Mouse (Mus musculus) midbrain, embryonic 10.5 days (tissue): ENCODE results near the gene Pdcd1lg2. TPM values are rescaled to one million over a fixed set of nuclear protein-coding genes. Genes with fewer than 3 reads are reported as not detected.

Source experiments
- DNase-seq: peaks from one replicate; pipeline ENCODE4 v3.0.0-alpha.2; 2017; ENCODE audit warnings: low spot score
- H3K27ac ChIP-seq: fragments of 300-500 bp; sonication (generic); replicated peaks from 2 replicates; pipeline ENCODE4 v1.5.1; 2016; ENCODE audit warnings: mild to moderate bottlenecking
- H3K27me3 ChIP-seq: fragments of 300-500 bp; sonication (generic); 2 replicates; pipeline ENCODE4 v1.6.1; 2016; ENCODE audit warnings: low read depth, mild to moderate bottlenecking; ENCODE audit not compliant: poor library complexity, severe bottlenecking
- H3K36me3 ChIP-seq: fragments of 300-500 bp; sonication (generic); 2 replicates; pipeline ENCODE4 v1.6.1; 2016; ENCODE audit warnings: mild to moderate bottlenecking, moderate library complexity
- H3K4me1 ChIP-seq: fragments of 300-500 bp; sonication (generic); 2 replicates; pipeline ENCODE4 v1.6.1; 2016
- H3K4me3 ChIP-seq: fragments of 300-500 bp; sonication (generic); 2 replicates; pipeline ENCODE4 v1.5.1; 2016; ENCODE audit warnings: mild to moderate bottlenecking, moderate library complexity
- H3K9me3 ChIP-seq: fragments of 300-500 bp; sonication (generic); replicated peaks from 2 replicates; pipeline ENCODE4 v1.6.1; 2016; ENCODE audit warnings: mild to moderate bottlenecking
- WGBS: fragments of 180-500 bp; shearing (Covaris S2); methylation state at CpG from one replicate; pipeline ENCODE4 v1.1.7; 2016; 5-methylcytosine and 5-hydroxymethylcytosine counted together
- polyA plus RNA-seq: library from polyadenylated mRNA; unstranded; fragments of >200 nt; fragmentation: Nextera tagmentation; extraction: Ambion mirVana; gene quantifications from 2 replicates; pipeline ENCODE4 v1.2.1, GENCODE M21; 2016

Gene Pdcd1lg2
- polyA plus RNA-seq, 1 experiment from 2014 or later, result not detected

GRCm38 (mm10) chr19:29388818-29389217 lies 21.9 kb upstream of the Pdcd1lg2 start:
- Histone ChIP-seq H3K4me1 (no peaks in the 10 kb centered on the region), H3K27ac (no peak overlapping the region), H3K36me3 (no peaks in the 10 kb centered on the region), H3K4me3 (no peak overlapping the region), H3K27me3 (no peaks in the 10 kb centered on the region), H3K9me3 (no peaks in the 10 kb centered on the region)
- no peak for DNase-seq
- WGBS, result 89% methylated on average over 1 of the region's 1 CpGs

GRCm38 (mm10) chr19:29390483-29390882 lies 20.2 kb upstream of the Pdcd1lg2 start:
- Histone ChIP-seq H3K4me3 (no peak overlapping the region), H3K27me3 (no peaks in the 10 kb centered on the region), H3K36me3 (no peaks in the 10 kb centered on the region), H3K27ac (no peak overlapping the region), H3K9me3 (no peaks in the 10 kb centered on the region), H3K4me1 (no peaks in the 10 kb centered on the region)
- no peak for DNase-seq
- WGBS, result 88% methylated on average over 5 of the region's 5 CpGs

- no peaks in the 10 kb centered on the region for H3K4me1 ChIP-seq
- H3K27me3 ChIP-seq, result no peaks in the 10 kb centered on the region
- DNase-seq, result no peak
- no peaks in the 10 kb centered on the region for H3K9me3 ChIP-seq
- H3K4me3 ChIP-seq, result no peak overlapping the region
- WGBS, result 78% methylated on average over 4 of the region's 4 CpGs
- H3K27ac ChIP-seq, result no peak overlapping the region
- no peaks in the 10 kb centered on the region for H3K36me3 ChIP-seq
Observed at GRCm38 (mm10) chr19:29391279-29391678, 19.4 kb upstream of the Pdcd1lg2 start.

GRCm38 (mm10) chr19:29393333-29393732 lies 17.4 kb upstream of the Pdcd1lg2 start:
- H3K9me3 ChIP-seq, result peaks cover 6% of the 10 kb centered on the region
- no peaks in the 10 kb centered on the region for H3K36me3 ChIP-seq
- WGBS, result 90% methylated on average over 9 of the region's 9 CpGs
- no peaks in the 10 kb centered on the region for H3K27me3 ChIP-seq
- no peak for DNase-seq
- H3K27ac ChIP-seq, result no peak overlapping the region
- no peaks in the 10 kb centered on the region for H3K4me1 ChIP-seq
- H3K4me3 ChIP-seq, result no peak overlapping the region

- H3K4me3 ChIP-seq, result no peak overlapping the region
- 94% methylated on average over 2 of the region's 2 CpGs for WGBS
- H3K36me3 ChIP-seq, result no peaks in the 10 kb centered on the region
- no peak overlapping the region for H3K27ac ChIP-seq
- peaks cover 11% of the 10 kb centered on the region for H3K9me3 ChIP-seq
- no peak for DNase-seq
- H3K4me1 ChIP-seq, result no peaks in the 10 kb centered on the region
- H3K27me3 ChIP-seq, result no peaks in the 10 kb centered on the region
Observed at GRCm38 (mm10) chr19:29394721-29395120, 16.0 kb upstream of the Pdcd1lg2 start.

- Histone ChIP-seq H3K27ac (no peak overlapping the region), H3K4me1 (no peaks in the 10 kb centered on the region), H3K4me3 (no peak overlapping the region), H3K27me3 (no peaks in the 10 kb centered on the region), H3K9me3 (peaks cover 11% of the 10 kb centered on the region), H3K36me3 (no peaks in the 10 kb centered on the region)
- 84% methylated on average over 1 of the region's 1 CpGs for WGBS
- no peak for DNase-seq
Observed at GRCm38 (mm10) chr19:29396353-29396752, 14.4 kb upstream of the Pdcd1lg2 start.

- Histone ChIP-seq H3K4me1 (no peaks in the 10 kb centered on the region), H3K27me3 (no peaks in the 10 kb centered on the region), H3K9me3 (peaks cover 11% of the 10 kb centered on the region), H3K36me3 (no peaks in the 10 kb centered on the region), H3K4me3 (no peak overlapping the region), H3K27ac (no peak overlapping the region)
- DNase-seq, result no peak
- whole genome bisulfite sequencing, result 94% methylated on average over 4 of the region's 4 CpGs
Observed at GRCm38 (mm10) chr19:29399786-29400185, 10.9 kb upstream of the Pdcd1lg2 start.

- Histone ChIP-seq H3K36me3 (no peaks in the 10 kb centered on the region), H3K4me3 (no peak overlapping the region), H3K9me3 (peaks cover 11% of the 10 kb centered on the region), H3K4me1 (no peaks in the 10 kb centered on the region), H3K27me3 (no peaks in the 10 kb centered on the region), H3K27ac (no peak overlapping the region)
- WGBS, result 90% methylated on average over 3 of the region's 3 CpGs
- DNase-seq, result no peak
Observed at GRCm38 (mm10) chr19:29400466-29400865, 10.3 kb upstream of the Pdcd1lg2 start.

GRCm38 (mm10) chr19:29402621-29403020 lies 8.1 kb upstream of the Pdcd1lg2 start:
- H3K4me3 ChIP-seq, result no peak overlapping the region
- no peaks in the 10 kb centered on the region for H3K36me3 ChIP-seq
- H3K27ac ChIP-seq, result no peak overlapping the region
- H3K27me3 ChIP-seq, result no peaks in the 10 kb centered on the region
- no peaks in the 10 kb centered on the region for H3K4me1 ChIP-seq
- no peak for DNase-seq
- 93% methylated on average over 4 of the region's 4 CpGs for WGBS
- H3K9me3 ChIP-seq, result peaks cover 11% of the 10 kb centered on the region

GRCm38 (mm10) chr19:29403251-29403650 lies 7.5 kb upstream of the Pdcd1lg2 start:
- 91% methylated on average over 4 of the region's 4 CpGs for WGBS

GRCm38 (mm10) chr19:29405388-29405787 lies 5.3 kb upstream of the Pdcd1lg2 start:
- no peak for DNase-seq
- Histone ChIP-seq H3K36me3 (no peaks in the 10 kb centered on the region), H3K27me3 (no peaks in the 10 kb centered on the region), H3K9me3 (no peaks in the 10 kb centered on the region), H3K4me3 (no peak overlapping the region), H3K4me1 (no peaks in the 10 kb centered on the region), H3K27ac (no peak overlapping the region)
- WGBS, result 81% methylated on average over 2 of the region's 2 CpGs

More at GRCm38 (mm10) chr19:29403251-29403650, 7.5 kb upstream of the Pdcd1lg2 start:
- Histone ChIP-seq H3K9me3 (peaks cover 6% of the 10 kb centered on the region), H3K27me3 (no peaks in the 10 kb centered on the region), H3K27ac (no peak overlapping the region), H3K4me3 (no peak overlapping the region), H3K36me3 (no peaks in the 10 kb centered on the region), H3K4me1 (no peaks in the 10 kb centered on the region)
- no peak for DNase-seq

- H3K4me1 ChIP-seq, result no peaks in the 10 kb centered on the region
- WGBS, result 79% methylated on average over 18 of the region's 18 CpGs
- no peaks in the 10 kb centered on the region for H3K36me3 ChIP-seq
- no peaks in the 10 kb centered on the region for H3K27me3 ChIP-seq
- DNase-seq, result no peak
- H3K27ac ChIP-seq, result no peak overlapping the region
- no peak overlapping the region for H3K4me3 ChIP-seq
- H3K9me3 ChIP-seq, result no peaks in the 10 kb centered on the region
Observed at GRCm38 (mm10) chr19:29406042-29407017, 4.4 kb upstream of the Pdcd1lg2 start.
